Mouse (Mus musculus): ENCODE data around the gene Ppm1e.

The Ppm1e gene

DNA sequence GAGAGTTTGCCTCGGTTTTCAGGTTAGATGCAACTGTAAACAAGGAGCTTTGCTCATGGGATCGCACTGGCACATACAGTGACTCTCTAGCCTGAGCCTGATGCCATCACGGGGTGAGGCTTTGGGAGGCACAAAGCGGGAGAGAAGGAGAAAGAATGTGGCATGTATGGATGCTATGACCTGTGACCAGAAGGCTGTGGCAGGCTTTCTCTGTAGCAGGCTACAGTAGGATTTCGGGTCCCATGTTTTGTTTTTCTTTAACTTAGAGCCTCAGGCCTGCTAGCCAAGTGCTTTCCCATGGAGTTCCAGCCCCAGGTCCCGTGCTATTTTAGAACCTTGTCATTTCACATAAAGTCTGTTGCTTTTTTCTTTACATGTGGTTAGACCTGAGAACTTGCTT lies 108.7 kb downstream of the Ppm1e start:
- DNase-seq (ENCODE audit: low read depth, low spot score): no peak

GRCm38 (mm10) chr11:87247494-87247866 lies 111.3 kb downstream of the Ppm1e start:
- DNase-seq (ENCODE audit: low read depth, low spot score): no peak

DNA sequence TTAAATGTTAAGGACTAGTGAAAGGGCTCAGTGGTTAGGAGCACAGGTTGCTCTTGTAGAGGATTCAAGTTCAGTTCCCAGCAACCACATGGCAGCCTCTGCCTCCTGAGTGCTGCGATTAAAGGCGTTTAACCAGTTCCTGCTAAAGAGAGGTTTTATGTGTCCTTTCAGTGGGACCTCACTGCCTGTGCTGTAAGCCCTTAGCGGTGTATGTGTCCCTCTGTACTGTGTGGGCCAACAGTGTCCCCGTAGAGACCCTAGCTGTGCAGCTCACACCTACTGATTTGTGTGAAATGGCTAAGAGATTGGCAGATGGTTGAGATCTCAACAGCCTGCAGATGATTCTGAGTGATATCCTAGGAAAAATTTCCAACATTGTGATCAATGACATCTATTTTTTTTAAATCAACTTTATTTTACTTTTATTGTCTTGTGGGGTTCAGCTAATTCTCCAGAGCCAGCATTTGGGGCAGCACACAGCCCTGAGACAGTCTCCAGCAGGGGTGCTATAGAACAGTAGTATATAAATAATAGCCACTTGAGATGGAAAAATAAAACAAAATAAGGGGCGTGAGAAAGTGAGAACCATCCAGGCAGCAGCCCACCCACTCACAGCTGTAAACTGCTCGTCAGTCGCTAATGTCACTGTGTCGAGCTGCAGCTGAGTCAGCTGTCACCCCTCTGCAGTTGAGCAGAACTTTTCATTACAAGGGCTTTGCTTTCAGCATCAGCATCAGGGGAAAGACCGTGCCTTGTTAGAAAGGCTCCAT lies 111.9 kb downstream of the Ppm1e start:
- DNase-seq (ENCODE audit: low read depth, low spot score): no peak

GRCm38 (mm10) chr11:87246107-87246651 lies 112.6 kb downstream of the Ppm1e start:
- no peak for DNase-seq (ENCODE audit: low read depth, low spot score)

GRCm38 (mm10) chr11:87245171-87245840 lies 113.5 kb downstream of the Ppm1e start:
- DNase-seq (ENCODE audit: low read depth, low spot score): no peak

DNA sequence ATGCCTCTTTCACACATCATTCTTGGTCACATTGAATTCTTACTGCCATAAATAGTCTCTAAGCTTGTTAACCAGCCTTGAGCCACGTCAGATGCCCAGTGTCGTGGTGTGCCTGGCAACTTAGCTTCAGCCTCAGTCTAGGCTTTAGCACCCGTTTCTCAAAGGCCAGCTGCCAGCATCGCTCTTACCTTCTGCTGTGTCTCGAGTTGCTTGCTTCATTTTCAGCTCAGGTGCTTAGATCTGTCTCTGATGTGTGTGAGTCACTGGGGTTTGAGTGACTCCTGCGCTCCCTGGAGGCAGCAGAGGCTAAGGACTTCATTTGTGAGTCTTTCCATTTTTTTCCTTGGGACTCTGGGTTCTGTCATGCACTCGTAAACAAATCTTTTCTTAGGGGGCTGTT lies 117.6 kb downstream of the Ppm1e start:
- DNase-seq (ENCODE audit: low read depth, low spot score): no peak

- no peak for DNase-seq (ENCODE audit: low read depth, low spot score)
Observed at GRCm38 (mm10) chr11:87240833-87241215, 118.0 kb downstream of the Ppm1e start.

GRCm38 (mm10) chr11:87240141-87240832 lies 118.5 kb downstream of the Ppm1e start:
- peak; percentile 22 for DNase-seq (ENCODE audit: low read depth, low spot score)

DNA sequence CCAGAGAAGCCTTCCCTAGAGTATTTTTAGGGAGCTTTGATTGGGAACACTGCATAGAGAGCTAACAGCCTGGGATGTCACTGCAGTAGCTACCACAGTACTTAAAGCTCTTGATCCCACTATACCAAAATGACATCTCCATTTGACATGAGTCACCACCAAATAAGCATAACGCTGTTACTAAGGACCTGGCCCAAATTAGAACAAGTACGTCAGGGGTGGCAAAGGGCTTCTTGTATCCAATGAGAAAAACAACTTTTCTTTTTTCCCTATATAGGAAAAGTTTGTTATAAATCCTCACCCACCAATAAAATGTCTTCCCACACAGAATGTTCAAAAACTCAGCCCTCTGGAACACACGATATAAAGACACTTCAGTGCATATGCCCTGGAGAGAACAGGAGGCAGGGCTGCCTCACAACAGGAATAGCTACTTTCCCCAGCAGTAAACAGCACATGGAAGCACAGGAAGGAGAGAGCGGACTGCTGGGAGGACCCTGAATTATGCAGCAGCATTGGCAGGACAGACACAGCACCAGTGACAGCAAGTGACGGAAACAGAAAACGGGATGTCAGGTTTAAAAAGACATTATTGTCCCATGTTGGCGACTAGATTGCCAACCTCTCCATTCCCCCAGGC lies 119.8 kb downstream of the Ppm1e start:
- no peak for DNase-seq (ENCODE audit: low read depth, low spot score)

GRCm38 (mm10) chr11:87235486-87235872 lies 123.3 kb downstream of the Ppm1e start:
- no peak for DNase-seq (ENCODE audit: low read depth, low spot score)

- DNase-seq (ENCODE audit: low read depth, low spot score): no peak
Observed at GRCm38 (mm10) chr11:87234743-87235485, 123.9 kb downstream of the Ppm1e start.

DNA sequence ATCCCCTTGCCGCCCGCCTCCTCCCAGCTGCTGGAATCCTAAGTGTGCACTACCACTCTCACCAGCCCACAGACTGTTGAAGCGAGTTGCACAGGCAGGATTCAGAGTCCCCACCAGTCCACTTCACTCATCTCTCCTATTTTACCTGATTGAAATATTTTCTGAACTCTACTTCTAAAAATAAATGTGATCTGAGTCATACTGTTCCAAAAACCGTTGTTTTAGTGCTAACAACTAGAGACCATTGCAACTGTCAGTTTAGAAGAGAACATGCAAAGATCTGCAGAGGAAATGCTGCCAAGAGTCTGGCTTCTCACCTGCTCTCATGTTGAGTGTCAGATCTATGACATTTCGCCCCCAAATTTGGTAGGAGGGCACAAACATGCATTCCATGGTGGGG lies 125.4 kb downstream of the Ppm1e start:
- DNase-seq (ENCODE audit: low read depth, low spot score): no peak

DNA sequence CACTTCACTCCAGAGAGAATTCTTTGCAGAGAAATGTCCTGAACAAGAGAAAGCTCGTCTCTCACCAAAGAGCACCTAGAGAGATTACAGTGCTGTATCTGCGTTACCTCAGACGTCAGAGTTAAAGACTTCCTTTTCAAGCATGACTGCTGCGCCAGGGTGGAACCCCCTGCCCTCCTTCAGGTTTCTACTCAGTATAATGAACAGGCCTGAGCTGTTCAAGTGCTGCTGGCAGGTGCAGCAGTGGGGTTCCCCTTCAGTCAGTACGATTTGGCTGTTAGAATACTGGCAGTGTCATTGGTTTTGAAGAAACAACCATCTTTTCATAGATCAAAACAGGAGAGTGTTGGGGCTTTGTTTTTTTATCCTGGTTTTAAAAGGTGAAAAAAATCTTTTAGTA lies 131.8 kb downstream of the Ppm1e start:
- peak; percentile 85 for DNase-seq (ENCODE audit: low read depth, low spot score)

GRCm38 (mm10) chr11:87222686-87223085 lies 136.1 kb downstream of the Ppm1e start:
- no peak for DNase-seq (ENCODE audit: low read depth, low spot score)

DNA sequence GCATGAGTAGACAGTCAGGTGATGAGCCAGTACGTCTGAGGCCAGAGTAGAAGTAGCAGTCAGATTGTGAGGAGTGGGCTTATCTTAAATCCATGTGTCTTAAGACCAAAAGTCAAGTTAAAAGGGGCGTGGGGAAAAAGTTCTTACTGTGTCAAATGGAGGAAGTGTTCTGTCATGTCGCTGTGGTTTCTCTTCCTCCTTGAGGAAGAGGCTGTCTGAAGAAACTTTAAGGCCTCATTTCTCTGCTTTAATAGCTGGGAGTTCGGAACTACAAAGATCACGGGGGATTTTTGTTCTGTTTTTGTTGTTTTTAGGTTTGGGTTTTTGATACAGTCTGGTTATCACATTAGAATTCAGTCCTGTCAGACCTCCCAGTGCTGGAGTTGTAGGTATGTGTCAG lies 146.5 kb downstream of the Ppm1e start:
- peak; percentile 82 for DNase-seq (ENCODE audit: low read depth, low spot score)

Measured in A20 (cell line).